Mouse (Mus musculus) liver, adult 2 months (tissue): ENCODE measurements around the gene Bcl11b. TPM values are rescaled to one million over a fixed set of nuclear protein-coding genes. Genes with fewer than 3 reads are reported as not detected.

Experiments
- DNase-seq: peaks from one replicate; pipeline ENCODE4 v3.0.0-alpha.2; 2011; ENCODE audit warnings: low read depth, low spot score; ENCODE audit errors: extremely low read depth
- H3K27ac ChIP-seq: fragments of 200-500 bp; replicated peaks from 2 replicates; pipeline ENCODE4 v1.5.1; 2012; ENCODE audit warnings: low read depth, mild to moderate bottlenecking, control low read depth, inconsistent platforms, low read length; ENCODE audit not compliant: insufficient read depth
- H3K27me3 ChIP-seq: fragments of 200-500 bp; 2 replicates; pipeline ENCODE4 v1.6.1; 2012; ENCODE audit warnings: mild to moderate bottlenecking, moderate library complexity, low read length, inconsistent platforms; ENCODE audit not compliant: control insufficient read depth, insufficient read depth
- H3K36me3 ChIP-seq: fragments of 200-500 bp; 2 replicates; pipeline ENCODE4 v1.6.1; 2012; ENCODE audit warnings: low read length, inconsistent platforms; ENCODE audit not compliant: control insufficient read depth, insufficient read depth
- H3K4me1 ChIP-seq: fragments of 200-500 bp; 2 replicates; pipeline ENCODE4 v1.6.1; 2011; ENCODE audit warnings: low read length; ENCODE audit not compliant: control insufficient read depth, insufficient read depth
- H3K4me3 ChIP-seq: fragments of 200-500 bp; 2 replicates; pipeline ENCODE4 v1.5.1; 2011; ENCODE audit warnings: low read depth, mild to moderate bottlenecking, control low read depth, low read length, moderate library complexity; ENCODE audit not compliant: insufficient read depth
- H3K79me2 ChIP-seq: fragments of 200-500 bp; 2 replicates; pipeline ENCODE4 v1.6.1; 2012; ENCODE audit warnings: inconsistent platforms, mild to moderate bottlenecking, low read length, moderate library complexity; ENCODE audit not compliant: control insufficient read depth, insufficient read depth
- H3K9ac ChIP-seq: fragments of 200-500 bp; 2 replicates; pipeline ENCODE4 v1.6.1; 2012; ENCODE audit warnings: low read depth, mild to moderate bottlenecking, control low read depth, inconsistent platforms, low read length
- CTCF ChIP-seq: fragments of 200-500 bp; IDR thresholded peaks from 2 replicates; pipeline ENCODE4 v1.5.1; 2011; ENCODE audit warnings: low read depth, low read length, control low read depth
- POLR2A ChIP-seq: fragments of 200-500 bp; IDR thresholded peaks from 2 replicates; pipeline ENCODE4 v1.6.1; 2011; ENCODE audit warnings: low read length, control low read depth; ENCODE audit not compliant: insufficient read depth; ENCODE audit errors: extremely low read depth
- WGBS: fragments of 180-500 bp; shearing (Covaris S2); methylation state at CpG from one replicate; pipeline ENCODE4 v1.1.7; 2018; 5-methylcytosine and 5-hydroxymethylcytosine counted together
- polyA plus RNA-seq: library from polyadenylated mRNA; depleted of rRNA; stranded (reverse); fragments of >200 nt; gene quantifications from 2 replicates; pipeline ENCODE4 v1.2.3, GENCODE M21; 2012
- total RNA-seq: library from RNA; depleted of rRNA; stranded (reverse); fragments of >200 nt; gene quantifications from 2 replicates; pipeline ENCODE4 v1.2.3, GENCODE M21; 2014

Bcl11b gene
- total and polyA plus RNA-seq, 2 experiments: 0.18 to 0.39 TPM

GRCm38 (mm10) chr12:107888646-107889045 is 114.8 kb downstream of the Bcl11b start:
- H3K4me1 ChIP-seq: no peaks in the 10 kb centered on the region
- H3K4me3 ChIP-seq: no peak overlapping the region
- no peaks in the 10 kb centered on the region for H3K36me3 ChIP-seq
- TF ChIP-seq CTCF (no peak), POLR2A (no peak)
- WGBS: 57% methylated on average over 5 of the region's 5 CpGs
- H3K27ac ChIP-seq: no peak overlapping the region
- DNase-seq: no peak
- no peaks in the 10 kb centered on the region for H3K79me2 ChIP-seq
- H3K9ac ChIP-seq: no peak overlapping the region
- no peaks in the 10 kb centered on the region for H3K27me3 ChIP-seq

- H3K36me3 ChIP-seq: no peaks in the 10 kb centered on the region
- no peak overlapping the region for H3K9ac ChIP-seq
- no peaks in the 10 kb centered on the region for H3K4me1 ChIP-seq
- H3K27ac ChIP-seq: no peak overlapping the region
- WGBS: 83% methylated on average over 5 of the region's 5 CpGs
- no peaks in the 10 kb centered on the region for H3K79me2 ChIP-seq
- H3K4me3 ChIP-seq: no peak overlapping the region
- no peaks in the 10 kb centered on the region for H3K27me3 ChIP-seq
- no peak for TF ChIP-seq POLR2A
- TF ChIP-seq CTCF: no peak
- no peak for DNase-seq
Measured at GRCm38 (mm10) chr12:107888049-107888448, 115.4 kb downstream of the Bcl11b start.

- no peak for DNase-seq
- H3K36me3 ChIP-seq: no peaks in the 10 kb centered on the region
- no peaks in the 10 kb centered on the region for H3K79me2 ChIP-seq
- WGBS: 77% methylated on average over 6 of the region's 6 CpGs
- no peaks in the 10 kb centered on the region for H3K27me3 ChIP-seq
- H3K4me1 ChIP-seq: no peaks in the 10 kb centered on the region
- TF ChIP-seq CTCF (no peak), POLR2A (no peak)
- no peak overlapping the region for H3K27ac ChIP-seq
- no peak overlapping the region for H3K4me3 ChIP-seq
- H3K9ac ChIP-seq: no peak overlapping the region
Measured at GRCm38 (mm10) chr12:107887621-107888020, 115.8 kb downstream of the Bcl11b start.

GRCm38 (mm10) chr12:107884330-107885065 is 118.9 kb downstream of the Bcl11b start:
- no peak for DNase-seq
- Histone ChIP-seq H3K36me3 (no peaks in the 10 kb centered on the region), H3K4me3 (no peak overlapping the region), H3K27me3 (no peaks in the 10 kb centered on the region), H3K9ac (no peak overlapping the region), H3K4me1 (no peaks in the 10 kb centered on the region), H3K27ac (no peak overlapping the region), H3K79me2 (no peaks in the 10 kb centered on the region)
- TF ChIP-seq CTCF: no peak
- TF ChIP-seq POLR2A: no peak
- WGBS: 61% methylated on average over 6 of the region's 6 CpGs

- DNase-seq: no peak
- H3K79me2 ChIP-seq: no peaks in the 10 kb centered on the region
- TF ChIP-seq POLR2A (no peak), CTCF (no peak)
- no peak overlapping the region for H3K4me3 ChIP-seq
- no peaks in the 10 kb centered on the region for H3K36me3 ChIP-seq
- no peak overlapping the region for H3K27ac ChIP-seq
- H3K27me3 ChIP-seq: no peaks in the 10 kb centered on the region
- 88% methylated on average over 9 of the region's 9 CpGs for WGBS
- H3K9ac ChIP-seq: no peak overlapping the region
- H3K4me1 ChIP-seq: no peaks in the 10 kb centered on the region
Measured at GRCm38 (mm10) chr12:107881726-107882125, 121.7 kb downstream of the Bcl11b start.

GRCm38 (mm10) chr12:107880748-107881147 is 122.7 kb downstream of the Bcl11b start:
- no peak for DNase-seq
- 89% methylated on average over 13 of the region's 13 CpGs for whole genome bisulfite sequencing
- no peaks in the 10 kb centered on the region for H3K79me2 ChIP-seq

More at GRCm38 (mm10) chr12:107880748-107881147, 122.7 kb downstream of the Bcl11b start:
- Histone ChIP-seq H3K9ac (no peak overlapping the region), H3K36me3 (no peaks in the 10 kb centered on the region), H3K4me1 (no peaks in the 10 kb centered on the region), H3K4me3 (no peak overlapping the region), H3K27ac (no peak overlapping the region), H3K27me3 (no peaks in the 10 kb centered on the region)
- no peak for TF ChIP-seq POLR2A
- TF ChIP-seq CTCF: no peak
